Mouse (Mus musculus): Measurements from ENCODE around the gene Ipo11. TPM values are rescaled to one million over a fixed set of nuclear protein-coding genes. Genes with fewer than 3 reads are reported as not detected.
A peak's percentile ranks its signal among the peaks of the same experiment; 100 is the strongest.

The Ipo11 gene
- polyA plus RNA-seq, 1 experiment from 2014 or later: 82.3 TPM

DNA sequence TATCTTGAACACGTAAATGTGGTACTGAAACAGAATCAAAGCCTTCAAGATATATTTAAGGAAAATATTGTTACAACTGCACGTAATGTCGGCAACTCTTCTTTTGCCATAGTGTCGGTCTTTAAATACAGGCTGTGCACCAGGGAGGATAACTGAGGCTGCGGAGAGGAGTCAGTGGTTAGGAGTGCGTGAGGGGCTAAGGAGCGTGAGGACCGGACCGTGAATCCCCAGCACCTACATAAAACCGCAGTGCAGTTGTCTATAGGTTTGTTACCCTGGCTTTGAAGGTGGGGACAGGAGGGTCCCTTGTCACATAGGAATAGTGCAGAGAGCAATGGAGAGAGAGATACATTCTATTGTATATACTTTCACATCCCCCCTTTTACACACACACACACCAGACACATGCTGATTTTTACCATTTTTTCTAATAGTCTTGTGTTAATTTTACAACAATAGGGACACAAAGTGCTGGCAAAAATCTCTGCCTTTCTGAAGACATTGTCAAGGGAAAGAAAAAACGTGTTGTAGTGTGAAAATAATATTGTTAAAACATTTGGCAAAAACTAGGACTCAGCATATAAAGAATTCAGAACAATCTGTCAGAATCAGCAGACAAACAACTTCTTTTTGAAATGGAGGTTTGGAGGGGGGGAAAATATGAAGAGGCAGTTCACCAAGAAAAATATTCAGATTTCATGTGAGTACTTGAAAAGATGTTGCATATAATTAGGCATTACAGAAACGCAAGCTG is 113.5 kb downstream of the Ipo11 start:
- 92% methylated on average over 12 of the region's 12 CpGs for WGBS
- no peaks in the 10 kb centered on the region for H3K27me3 ChIP-seq (replicated peaks; ENCODE audit: control insufficient read depth, insufficient read depth, low read length)

DNA sequence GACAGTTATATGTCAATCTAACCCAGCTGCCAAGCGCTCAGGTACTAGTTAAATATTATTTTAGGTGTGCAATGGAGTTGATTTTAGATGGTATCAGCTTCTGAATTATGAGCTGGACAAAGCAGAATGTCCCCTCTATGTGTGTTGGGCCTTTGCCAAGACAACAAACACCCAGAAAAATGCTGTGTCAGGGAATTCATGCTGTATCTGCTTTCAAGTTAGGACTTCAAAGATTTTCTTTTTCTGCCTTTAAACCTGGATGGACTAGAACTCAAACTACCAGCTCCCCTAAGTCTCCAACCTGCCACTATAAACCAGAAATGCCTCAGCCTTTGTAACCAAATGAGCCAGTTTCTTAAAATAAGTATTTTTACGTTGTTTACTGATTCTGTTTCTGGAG is 116.6 kb downstream of the Ipo11 start:
- Histone ChIP-seq H3K27me3 (replicated peaks; ENCODE audit: control insufficient read depth, insufficient read depth, low read length) (no peaks in the 10 kb centered on the region), H3K4me3 (ENCODE audit: low read depth, low read length) (no peak overlapping the region), H3K36me3 (ENCODE audit: control insufficient read depth, insufficient read depth, low read length) (peaks cover 7% of the 10 kb centered on the region; the same call in 1 of the 2 replicates), H3K4me2 (no peak overlapping the region), H3K9ac (ENCODE audit: low read depth, low read length) (no peak overlapping the region), H3K9me3 (ENCODE audit: control insufficient read depth, low read length) (no peaks in the 10 kb centered on the region), H3K27ac (ENCODE audit: low read depth, low read length) (no peak overlapping the region), H3K4me1 (replicated peaks; ENCODE audit: control insufficient read depth, insufficient read depth, low read length) (no peaks in the 10 kb centered on the region)
- DNase-seq (ENCODE audit: low spot score) (no peak), ATAC-seq (replicated peaks; ENCODE audit: low FRiP score) (no peak)
- WGBS: 91% methylated on average over 2 of the region's 2 CpGs

More for the DNA sequence above, 113.5 kb downstream of the Ipo11 start:
- Histone ChIP-seq H3K4me1 (replicated peaks; ENCODE audit: control insufficient read depth, insufficient read depth, low read length) (no peaks in the 10 kb centered on the region), H3K9me3 (ENCODE audit: control insufficient read depth, low read length) (no peaks in the 10 kb centered on the region), H3K9ac (ENCODE audit: low read depth, low read length) (no peak overlapping the region), H3K36me3 (ENCODE audit: control insufficient read depth, insufficient read depth, low read length) (peaks cover 7% of the 10 kb centered on the region; the same call in 1 of the 2 replicates), H3K27ac (ENCODE audit: low read depth, low read length) (no peak overlapping the region), H3K4me2 (no peak overlapping the region), H3K4me3 (ENCODE audit: low read depth, low read length) (no peak overlapping the region)
- no peak for ATAC-seq (replicated peaks; ENCODE audit: low FRiP score)
- no peak for DNase-seq (ENCODE audit: low spot score)

DNA sequence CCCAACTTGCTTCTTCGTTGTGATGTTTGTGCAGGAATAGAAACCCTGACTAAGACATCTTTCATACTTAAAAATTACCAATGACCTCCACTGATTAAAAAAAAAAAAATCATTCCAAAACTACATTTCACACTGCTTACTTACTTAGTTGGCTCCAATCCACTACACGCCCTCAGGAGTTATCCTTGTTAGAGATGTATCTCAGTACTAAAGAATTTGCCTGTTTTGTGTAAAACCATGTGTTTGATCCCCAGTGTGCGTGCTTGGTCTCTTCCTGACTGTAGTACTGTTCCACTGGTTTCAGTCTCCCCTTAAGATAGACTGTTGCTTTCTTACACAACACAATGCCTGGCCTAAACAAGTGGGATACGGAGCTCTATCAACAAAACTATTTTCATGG is 117.0 kb downstream of the Ipo11 start:
- Histone ChIP-seq H3K27me3 (replicated peaks; ENCODE audit: control insufficient read depth, insufficient read depth, low read length) (no peaks in the 10 kb centered on the region), H3K9ac (ENCODE audit: low read depth, low read length) (no peak overlapping the region), H3K4me1 (replicated peaks; ENCODE audit: control insufficient read depth, insufficient read depth, low read length) (no peaks in the 10 kb centered on the region), H3K4me2 (no peak overlapping the region), H3K9me3 (ENCODE audit: control insufficient read depth, low read length) (no peaks in the 10 kb centered on the region), H3K27ac (ENCODE audit: low read depth, low read length) (no peak overlapping the region), H3K36me3 (ENCODE audit: control insufficient read depth, insufficient read depth, low read length) (peaks cover 7% of the 10 kb centered on the region; the same call in 1 of the 2 replicates), H3K4me3 (ENCODE audit: low read depth, low read length) (no peak overlapping the region)
- no peak for DNase-seq (ENCODE audit: low spot score)
- no peak; the same call in 1 of the 2 replicates for ATAC-seq (replicated peaks; ENCODE audit: low FRiP score)
- 94% methylated on average over 4 of the region's 4 CpGs for WGBS

DNA sequence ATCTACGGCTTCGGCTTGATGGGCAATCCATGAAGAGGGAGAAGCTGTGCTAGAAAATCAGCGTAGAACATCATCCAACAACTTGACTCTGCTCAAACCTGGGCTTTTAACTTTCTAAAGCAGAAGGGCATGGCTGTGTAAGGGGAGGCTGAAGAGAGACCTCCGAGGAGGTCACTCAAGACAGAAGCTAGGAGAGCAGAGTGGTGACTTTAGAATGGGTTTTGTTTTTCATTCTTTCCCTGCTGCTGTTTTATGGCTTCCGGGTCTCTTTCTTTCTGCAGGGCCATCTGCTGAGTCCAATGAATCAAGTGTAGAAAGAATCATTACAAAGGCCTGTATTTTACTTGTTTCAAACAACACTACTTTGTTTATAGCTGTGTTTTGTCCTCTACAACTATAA is 119.7 kb downstream of the Ipo11 start:
- DNase-seq (ENCODE audit: low spot score) (no peak), ATAC-seq (replicated peaks; ENCODE audit: low FRiP score) (no peak)
- 89% methylated on average over 5 of the region's 5 CpGs for WGBS
- Histone ChIP-seq H3K4me1 (replicated peaks; ENCODE audit: control insufficient read depth, insufficient read depth, low read length) (no peaks in the 10 kb centered on the region), H3K9ac (ENCODE audit: low read depth, low read length) (no peak overlapping the region), H3K4me2 (no peak overlapping the region), H3K4me3 (ENCODE audit: low read depth, low read length) (no peak overlapping the region), H3K27ac (ENCODE audit: low read depth, low read length) (no peak overlapping the region), H3K27me3 (replicated peaks; ENCODE audit: control insufficient read depth, insufficient read depth, low read length) (no peaks in the 10 kb centered on the region), H3K36me3 (ENCODE audit: control insufficient read depth, insufficient read depth, low read length) (peaks cover 7% of the 10 kb centered on the region; the same call in 1 of the 2 replicates), H3K9me3 (ENCODE audit: control insufficient read depth, low read length) (no peaks in the 10 kb centered on the region)

DNA sequence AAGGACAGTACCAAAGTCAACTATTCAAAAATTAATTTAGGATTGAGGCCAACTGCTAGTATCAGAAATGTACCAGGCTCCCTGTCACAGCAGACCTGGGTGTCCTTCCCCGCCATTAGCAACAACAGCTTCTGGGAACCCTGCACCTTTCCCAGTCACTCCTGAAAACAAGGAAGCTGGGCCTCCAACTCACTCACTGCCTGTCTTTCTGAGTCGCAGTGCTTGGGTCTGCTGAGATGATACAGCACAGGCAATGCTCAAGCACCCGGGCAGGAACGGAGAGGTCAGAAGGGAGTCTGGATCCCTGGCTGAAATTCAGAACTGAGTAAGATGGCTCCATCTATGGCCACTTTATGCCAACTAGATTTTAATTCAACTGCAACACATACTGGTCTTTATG is 123.2 kb downstream of the Ipo11 start:
- H3K9ac ChIP-seq (ENCODE audit: low read depth, low read length): no peak overlapping the region
- H3K9me3 ChIP-seq (ENCODE audit: control insufficient read depth, low read length): no peaks in the 10 kb centered on the region
- ATAC-seq (replicated peaks; ENCODE audit: low FRiP score): no peak
- H3K4me3 ChIP-seq (ENCODE audit: low read depth, low read length): no peak overlapping the region
- no peak for DNase-seq (ENCODE audit: low spot score)
- H3K4me1 ChIP-seq (replicated peaks; ENCODE audit: control insufficient read depth, insufficient read depth, low read length): no peaks in the 10 kb centered on the region
- H3K27me3 ChIP-seq (replicated peaks; ENCODE audit: control insufficient read depth, insufficient read depth, low read length): no peaks in the 10 kb centered on the region
- peaks cover 5% of the 10 kb centered on the region for H3K36me3 ChIP-seq (ENCODE audit: control insufficient read depth, insufficient read depth, low read length)
- H3K27ac ChIP-seq (ENCODE audit: low read depth, low read length): peak overlapping the region; percentile 41; the same call in 1 of the 2 replicates
- 60% methylated on average over 4 of the region's 4 CpGs for WGBS
- no peak overlapping the region for H3K4me2 ChIP-seq

DNA sequence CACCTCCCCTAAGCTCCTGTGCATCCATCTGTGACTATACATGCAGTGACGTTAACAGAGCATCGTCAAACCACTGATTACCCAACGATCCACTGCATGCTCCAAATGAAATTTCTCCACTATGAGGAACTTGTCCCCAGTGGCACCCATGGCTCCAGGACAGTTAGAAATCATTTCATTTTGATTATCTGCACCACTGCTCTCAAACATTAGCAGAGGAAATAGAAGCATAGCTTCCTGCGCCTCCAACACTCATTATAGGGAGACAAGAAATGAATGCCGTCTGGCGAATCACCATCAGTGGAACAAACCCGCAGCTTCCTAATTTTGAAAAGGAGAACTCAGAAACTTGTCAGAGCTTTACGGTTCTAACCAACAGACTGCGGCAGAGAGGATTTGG is 123.7 kb downstream of the Ipo11 start:
- Histone ChIP-seq H3K27me3 (replicated peaks; ENCODE audit: control insufficient read depth, insufficient read depth, low read length) (no peaks in the 10 kb centered on the region), H3K4me1 (replicated peaks; ENCODE audit: control insufficient read depth, insufficient read depth, low read length) (no peaks in the 10 kb centered on the region), H3K9ac (ENCODE audit: low read depth, low read length) (no peak overlapping the region), H3K27ac (ENCODE audit: low read depth, low read length) (no peak overlapping the region), H3K36me3 (ENCODE audit: control insufficient read depth, insufficient read depth, low read length) (peaks cover 5% of the 10 kb centered on the region), H3K4me2 (no peak overlapping the region), H3K9me3 (ENCODE audit: control insufficient read depth, low read length) (no peaks in the 10 kb centered on the region), H3K4me3 (ENCODE audit: low read depth, low read length) (no peak overlapping the region)
- DNase-seq (ENCODE audit: low spot score) (no peak), ATAC-seq (replicated peaks; ENCODE audit: low FRiP score) (no peak)
- 61% methylated on average over 9 of the region's 9 CpGs for WGBS

DNA sequence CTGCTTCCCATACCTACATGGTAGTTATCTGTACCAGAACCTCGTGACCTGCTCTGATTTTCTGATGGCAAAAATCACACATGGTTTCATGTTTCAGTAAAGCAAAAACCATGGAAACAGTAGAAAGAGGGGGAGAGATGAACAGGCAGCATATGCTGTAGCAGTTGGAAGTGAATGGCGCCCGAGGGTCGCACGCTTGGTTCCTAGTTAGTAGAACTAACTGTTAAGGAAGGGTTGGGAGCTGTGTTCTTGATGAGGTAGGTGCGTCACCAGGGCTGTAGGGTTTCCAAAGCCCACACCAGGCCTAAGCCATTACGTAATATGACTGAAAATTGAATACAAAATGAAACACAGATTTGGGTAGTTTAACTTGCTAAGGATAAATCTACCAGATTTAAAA is 126.6 kb downstream of the Ipo11 start:
- 95% methylated on average over 7 of the region's 7 CpGs for WGBS

DNA sequence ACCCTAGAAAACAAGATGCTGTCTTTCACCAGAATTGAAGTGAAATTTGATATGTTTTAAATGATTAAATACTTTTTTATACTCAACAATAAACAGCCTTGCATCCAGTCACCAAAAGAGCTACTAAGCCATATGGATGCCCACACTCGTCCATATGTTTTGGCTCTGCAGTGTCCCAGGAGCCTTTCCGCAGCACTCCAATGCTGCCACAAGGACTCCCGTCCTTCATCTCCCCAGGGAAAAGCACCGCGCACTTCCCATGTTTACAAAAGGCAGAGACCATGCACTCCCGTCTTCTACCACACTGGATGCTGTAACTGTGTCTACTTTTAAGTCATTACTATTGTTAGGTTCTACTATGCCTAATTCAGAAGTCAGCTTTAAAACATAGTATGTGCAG is 127.9 kb downstream of the Ipo11 start:
- DNase-seq (ENCODE audit: low spot score) (no peak), ATAC-seq (replicated peaks; ENCODE audit: low FRiP score) (no peak)
- Histone ChIP-seq H3K27me3 (replicated peaks; ENCODE audit: control insufficient read depth, insufficient read depth, low read length) (no peaks in the 10 kb centered on the region), H3K9ac (ENCODE audit: low read depth, low read length) (no peak overlapping the region), H3K4me3 (ENCODE audit: low read depth, low read length) (no peak overlapping the region), H3K9me3 (ENCODE audit: control insufficient read depth, low read length) (no peaks in the 10 kb centered on the region), H3K4me1 (replicated peaks; ENCODE audit: control insufficient read depth, insufficient read depth, low read length) (no peaks in the 10 kb centered on the region), H3K36me3 (ENCODE audit: control insufficient read depth, insufficient read depth, low read length) (peaks cover 5% of the 10 kb centered on the region), H3K4me2 (no peak overlapping the region), H3K27ac (ENCODE audit: low read depth, low read length) (no peak overlapping the region)
- 93% methylated on average over 6 of the region's 6 CpGs for WGBS

More for the DNA sequence above, 126.6 kb downstream of the Ipo11 start:
- no peak for ATAC-seq (replicated peaks; ENCODE audit: low FRiP score)
- no peak overlapping the region for H3K4me3 ChIP-seq (ENCODE audit: low read depth, low read length)
- no peak overlapping the region for H3K27ac ChIP-seq (ENCODE audit: low read depth, low read length)
- H3K4me2 ChIP-seq: no peak overlapping the region
- H3K36me3 ChIP-seq (ENCODE audit: control insufficient read depth, insufficient read depth, low read length): peaks cover 5% of the 10 kb centered on the region
- H3K9me3 ChIP-seq (ENCODE audit: control insufficient read depth, low read length): no peaks in the 10 kb centered on the region
- no peaks in the 10 kb centered on the region for H3K27me3 ChIP-seq (replicated peaks; ENCODE audit: control insufficient read depth, insufficient read depth, low read length)
- H3K9ac ChIP-seq (ENCODE audit: low read depth, low read length): no peak overlapping the region
- no peak for DNase-seq (ENCODE audit: low spot score)
- no peaks in the 10 kb centered on the region for H3K4me1 ChIP-seq (replicated peaks; ENCODE audit: control insufficient read depth, insufficient read depth, low read length)

DNA sequence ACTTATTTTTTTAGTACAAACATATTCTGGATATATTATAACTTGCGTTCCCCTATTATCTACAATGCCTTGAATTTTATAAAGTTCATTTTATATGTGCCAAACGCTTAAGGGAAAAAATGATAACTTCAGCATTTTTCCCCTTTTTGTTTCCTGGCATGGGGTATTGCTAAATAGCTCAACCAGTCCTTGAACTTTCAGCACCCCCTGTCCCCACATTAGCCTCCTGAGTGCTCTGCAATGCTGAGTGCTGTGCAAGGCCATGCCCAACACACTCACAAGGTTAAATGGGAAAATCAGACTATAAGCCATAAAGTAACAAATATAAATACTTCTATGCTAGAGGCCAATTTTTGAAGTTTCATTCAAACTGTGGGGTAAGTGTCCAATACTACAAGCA is 128.4 kb downstream of the Ipo11 start:
- DNase-seq (ENCODE audit: low spot score) (no peak), ATAC-seq (replicated peaks; ENCODE audit: low FRiP score) (no peak)
- Histone ChIP-seq H3K9ac (ENCODE audit: low read depth, low read length) (no peak overlapping the region), H3K4me3 (ENCODE audit: low read depth, low read length) (no peak overlapping the region), H3K4me2 (no peak overlapping the region), H3K36me3 (ENCODE audit: control insufficient read depth, insufficient read depth, low read length) (peaks cover 5% of the 10 kb centered on the region), H3K27ac (ENCODE audit: low read depth, low read length) (no peak overlapping the region), H3K4me1 (replicated peaks; ENCODE audit: control insufficient read depth, insufficient read depth, low read length) (no peaks in the 10 kb centered on the region), H3K9me3 (ENCODE audit: control insufficient read depth, low read length) (no peaks in the 10 kb centered on the region), H3K27me3 (replicated peaks; ENCODE audit: control insufficient read depth, insufficient read depth, low read length) (no peaks in the 10 kb centered on the region)
- whole genome bisulfite sequencing: 95% methylated on average over 2 of the region's 2 CpGs
